Mouse (Mus musculus) CH12.LX (cell line): ENCODE data around the gene Lsm10.

Source experiments
- CTCF ChIP-seq, 2 experiments: IDR thresholded peaks in 1 of 2; conservative IDR thresholded peaks in 1 of 2; 2 replicates each; pipeline ENCODE4 v1.5.1; 2011 to 2012; ENCODE audit warnings: low read depth in 2 of 2, low read length in 2 of 2, improper control_type of control experiment in 1 of 2, inconsistent platforms in 1 of 2, mild to moderate bottlenecking in 1 of 2, moderate library complexity in 1 of 2
- ETS1 ChIP-seq: conservative IDR thresholded peaks from 2 replicates; pipeline ENCODE4 v1.6.1; 2012; ENCODE audit warnings: low read depth, mild to moderate bottlenecking, inconsistent platforms, low read length, improper control_type of control experiment, moderate library complexity
- KAT2A ChIP-seq: IDR thresholded peaks from 2 replicates; pipeline ENCODE4 v1.6.1; 2012; ENCODE audit warnings: low read length, improper control_type of control experiment, inconsistent platforms; ENCODE audit not compliant: insufficient replicate concordance
- MAX ChIP-seq: IDR thresholded peaks from 2 replicates; pipeline ENCODE4 v1.6.1; 2011; ENCODE audit warnings: low read length, improper control_type of control experiment
- POLR2A ChIP-seq: IDR thresholded peaks from 2 replicates; pipeline ENCODE4 v1.6.1; 2011; ENCODE audit warnings: low read depth, mild to moderate bottlenecking, improper control_type of control experiment, low read length
- RAD21 ChIP-seq: IDR thresholded peaks from 2 replicates; pipeline ENCODE4 v1.6.1; 2011; ENCODE audit warnings: low read depth, mild to moderate bottlenecking, low read length, improper control_type of control experiment, moderate library complexity
- TBP ChIP-seq: conservative IDR thresholded peaks from 2 replicates; pipeline ENCODE4 v1.6.1; 2011; ENCODE audit warnings: low read depth, low read length, improper control_type of control experiment
- ZC3H11A ChIP-seq: IDR thresholded peaks from 2 replicates; pipeline ENCODE4 v1.6.1; 2012; ENCODE audit warnings: low read depth, mild to moderate bottlenecking, inconsistent platforms, low read length, improper control_type of control experiment

GRCm38 (mm10) chr4:126134639-126135038, 38.2 kb downstream of the Lsm10 start:
- TF ChIP-seq POLR2A (no peak), KAT2A (no peak), MAX (no peak), CTCF (conservative IDR thresholded peaks at IDR 0.05 in 1 of 2, IDR thresholded peaks at IDR 0.05 in 1 of 2; ENCODE audit: low read depth in 2 of 2, low read length in 2 of 2) (no peak), RAD21 (no peak), ETS1 (no peak), ZC3H11A (no peak), TBP (no peak)
